Mouse (Mus musculus): ENCODE data around the gene Nedd4.

Nedd4 gene

GRCm38 (mm10) chr9:72791681-72792080, 129.5 kb downstream of the Nedd4 start:
- DNase-seq (ENCODE audit: low spot score): no peak

- DNase-seq (ENCODE audit: low spot score): no peak
Observed at GRCm38 (mm10) chr9:72795243-72795642, 133.1 kb downstream of the Nedd4 start.

GRCm38 (mm10) chr9:72797136-72797621, 135.0 kb downstream of the Nedd4 start:
- DNase-seq (ENCODE audit: low spot score): no peak

Measured in retina, embryonic 14.5 days (tissue).